Mouse (Mus musculus) hindbrain, embryonic 12.5 days (tissue): Measurements from ENCODE around the gene Ccdc148. TPM values are rescaled to one million over a fixed set of nuclear protein-coding genes. Genes with fewer than 3 reads are reported as not detected.

Source experiments
- ATAC-seq: fragments of 200-750 bp; cut with Nextera tagmentation; 2 replicates; pipeline ENCODE4 v1.8.0; 2017; ENCODE audit warnings: moderate TSS enrichment; ENCODE audit not compliant: low FRiP score
- H3K27ac ChIP-seq: fragments of 300-500 bp; sonication (generic); 2 replicates; pipeline ENCODE4 v1.5.1; 2016; ENCODE audit warnings: mild to moderate bottlenecking
- H3K27me3 ChIP-seq: fragments of 300-500 bp; sonication (generic); 2 replicates; pipeline ENCODE4 v1.6.1; 2016; ENCODE audit warnings: mild to moderate bottlenecking
- H3K36me3 ChIP-seq: fragments of 300-500 bp; sonication (generic); 2 replicates; pipeline ENCODE4 v1.6.1; 2016; ENCODE audit warnings: mild to moderate bottlenecking
- H3K4me1 ChIP-seq: fragments of 300-500 bp; sonication (generic); 2 replicates; pipeline ENCODE4 v1.6.1; 2016
- H3K4me2 ChIP-seq: fragments of 300-500 bp; sonication (generic); replicated peaks from 2 replicates; pipeline ENCODE4 v1.6.1; 2016; ENCODE audit warnings: mild to moderate bottlenecking
- H3K4me3 ChIP-seq: fragments of 300-500 bp; sonication (generic); 2 replicates; pipeline ENCODE4 v1.5.1; 2016; ENCODE audit warnings: mild to moderate bottlenecking
- H3K9ac ChIP-seq: fragments of 300-500 bp; sonication (generic); 2 replicates; pipeline ENCODE4 v1.6.1; 2016; ENCODE audit warnings: mild to moderate bottlenecking, moderate library complexity
- H3K9me3 ChIP-seq: fragments of 300-500 bp; sonication (generic); replicated peaks from 2 replicates; pipeline ENCODE4 v1.6.1; 2016; ENCODE audit warnings: mild to moderate bottlenecking
- WGBS: fragments of 180-500 bp; shearing (Covaris S2); methylation state at CpG from one replicate; pipeline ENCODE4 v1.1.7; 2016; 5-methylcytosine and 5-hydroxymethylcytosine counted together
- polyA plus RNA-seq: library from polyadenylated mRNA; unstranded; fragments of >200 nt; fragmentation: Nextera tagmentation; extraction: Ambion mirVana; gene quantifications from 2 replicates; pipeline ENCODE4 v1.2.1, GENCODE M21; 2016

The Ccdc148 gene
- 2.6 TPM in 2 replicates for polyA plus RNA-seq

GRCm38 (mm10) chr2:59160605-59160963 is at the start of gene Ccdc148, which contains the start of gene Pkp4:
TSS of gene Ccdc148 (minus strand) at chr2:59160683.
TSS of gene Pkp4 (plus strand) at chr2:59160850.
- peak within 1 kb of the TSS; percentile 86 for H3K27ac ChIP-seq
- H3K36me3 ChIP-seq = no peaks in the 10 kb centered on the region
- WGBS = under 1% methylated on average over 37 of the region's 37 CpGs
- H3K4me1 ChIP-seq = peaks cover 20% of the 10 kb centered on the region
- peak within 1 kb of the TSS; percentile 69 for H3K4me2 ChIP-seq
- no peaks in the 10 kb centered on the region for H3K27me3 ChIP-seq
- peak; percentile 98 for ATAC-seq
- H3K4me3 ChIP-seq = peak within 1 kb of the TSS; percentile 89
- H3K9ac ChIP-seq = peak within 1 kb of the TSS; percentile 83
- H3K9me3 ChIP-seq = no peaks in the 10 kb centered on the region

GRCm38 (mm10) chr2:59208276-59208675 is 47.8 kb upstream of the Ccdc148 start:
- Histone ChIP-seq H3K27me3 (no peaks in the 10 kb centered on the region), H3K36me3 (no peaks in the 10 kb centered on the region), H3K4me3 (no peak overlapping the region), H3K9me3 (no peaks in the 10 kb centered on the region), H3K4me2 (no peak overlapping the region), H3K27ac (no peak overlapping the region), H3K4me1 (peaks cover 3% of the 10 kb centered on the region), H3K9ac (no peak overlapping the region)
- no peak for ATAC-seq
- 80% methylated on average over 9 of the region's 9 CpGs for WGBS

- WGBS = 39% methylated on average over 5 of the region's 5 CpGs
- H3K27me3 ChIP-seq = no peaks in the 10 kb centered on the region
- no peaks in the 10 kb centered on the region for H3K9me3 ChIP-seq
- H3K27ac ChIP-seq = no peak overlapping the region
- no peak overlapping the region for H3K4me2 ChIP-seq
- no peaks in the 10 kb centered on the region for H3K36me3 ChIP-seq
- no peak overlapping the region for H3K9ac ChIP-seq
- H3K4me3 ChIP-seq = no peak overlapping the region
- ATAC-seq = no peak
- peaks cover 3% of the 10 kb centered on the region for H3K4me1 ChIP-seq
These were observed 47.2 kb upstream of the Ccdc148 start for GRCm38 (mm10) chr2:59207725-59208124.

- ATAC-seq = no peak
- no peak overlapping the region for H3K4me3 ChIP-seq
These were observed 46.8 kb upstream of the Ccdc148 start for GRCm38 (mm10) chr2:59207240-59207639.

GRCm38 (mm10) chr2:59206190-59206589 is 45.7 kb upstream of the Ccdc148 start:
- Histone ChIP-seq H3K27ac (no peak overlapping the region), H3K36me3 (no peaks in the 10 kb centered on the region), H3K4me1 (peaks cover 3% of the 10 kb centered on the region), H3K4me2 (no peak overlapping the region), H3K27me3 (no peaks in the 10 kb centered on the region), H3K9me3 (no peaks in the 10 kb centered on the region), H3K9ac (no peak overlapping the region), H3K4me3 (no peak overlapping the region)
- 93% methylated on average over 2 of the region's 2 CpGs for WGBS
- no peak for ATAC-seq

More at GRCm38 (mm10) chr2:59207240-59207639, 46.8 kb upstream of the Ccdc148 start:
- no peak overlapping the region for H3K4me2 ChIP-seq
- H3K9ac ChIP-seq = no peak overlapping the region
- H3K36me3 ChIP-seq = no peaks in the 10 kb centered on the region
- H3K9me3 ChIP-seq = no peaks in the 10 kb centered on the region
- H3K27me3 ChIP-seq = no peaks in the 10 kb centered on the region
- 64% methylated on average over 4 of the region's 4 CpGs for WGBS
- H3K4me1 ChIP-seq = peaks cover 3% of the 10 kb centered on the region
- no peak overlapping the region for H3K27ac ChIP-seq

GRCm38 (mm10) chr2:59205092-59205491 is 44.6 kb upstream of the Ccdc148 start:
- no peak for ATAC-seq
- Histone ChIP-seq H3K4me3 (no peak overlapping the region), H3K4me2 (no peak overlapping the region), H3K27me3 (no peaks in the 10 kb centered on the region), H3K36me3 (no peaks in the 10 kb centered on the region), H3K4me1 (peaks cover 3% of the 10 kb centered on the region), H3K27ac (no peak overlapping the region), H3K9ac (no peak overlapping the region), H3K9me3 (no peaks in the 10 kb centered on the region)
- 92% methylated on average over 9 of the region's 9 CpGs for WGBS

GRCm38 (mm10) chr2:59203627-59204425 is 43.3 kb upstream of the Ccdc148 start:
- WGBS = 54% methylated on average over 3 of the region's 3 CpGs
- Histone ChIP-seq H3K9ac (no peak overlapping the region), H3K9me3 (no peaks in the 10 kb centered on the region), H3K4me2 (no peak overlapping the region), H3K4me3 (no peak overlapping the region), H3K36me3 (no peaks in the 10 kb centered on the region), H3K27me3 (no peaks in the 10 kb centered on the region), H3K27ac (no peak overlapping the region), H3K4me1 (peaks cover 3% of the 10 kb centered on the region)
- ATAC-seq = no peak

- 77% methylated on average over 5 of the region's 5 CpGs for WGBS
- no peak overlapping the region for H3K4me3 ChIP-seq
- no peaks in the 10 kb centered on the region for H3K36me3 ChIP-seq
- no peak overlapping the region for H3K27ac ChIP-seq
- H3K4me1 ChIP-seq = peaks cover 3% of the 10 kb centered on the region
- H3K9me3 ChIP-seq = no peaks in the 10 kb centered on the region
- H3K4me2 ChIP-seq = no peak overlapping the region
- H3K9ac ChIP-seq = no peak overlapping the region
- no peak for ATAC-seq
- H3K27me3 ChIP-seq = no peaks in the 10 kb centered on the region
These were observed 42.4 kb upstream of the Ccdc148 start for GRCm38 (mm10) chr2:59202930-59203329.

GRCm38 (mm10) chr2:59200511-59200910 is 40.0 kb upstream of the Ccdc148 start:
- no peaks in the 10 kb centered on the region for H3K9me3 ChIP-seq
- no peaks in the 10 kb centered on the region; the same call in 1 of the 2 replicates for H3K4me1 ChIP-seq
- no peaks in the 10 kb centered on the region for H3K36me3 ChIP-seq
- no peak for ATAC-seq
- no peak overlapping the region for H3K9ac ChIP-seq
- H3K4me3 ChIP-seq = no peak overlapping the region
- no peaks in the 10 kb centered on the region for H3K27me3 ChIP-seq
- no peak overlapping the region for H3K27ac ChIP-seq
- 78% methylated on average over 3 of the region's 3 CpGs for WGBS
- no peak overlapping the region for H3K4me2 ChIP-seq

- Histone ChIP-seq H3K4me3 (no peak overlapping the region), H3K36me3 (no peaks in the 10 kb centered on the region), H3K27ac (no peak overlapping the region), H3K9me3 (no peaks in the 10 kb centered on the region), H3K4me2 (no peak overlapping the region), H3K4me1 (no peaks in the 10 kb centered on the region; the same call in 1 of the 2 replicates), H3K27me3 (no peaks in the 10 kb centered on the region), H3K9ac (no peak overlapping the region)
- no peak for ATAC-seq
- WGBS = 96% methylated on average over 5 of the region's 5 CpGs
These were observed 39.0 kb upstream of the Ccdc148 start for GRCm38 (mm10) chr2:59199476-59199976.

GRCm38 (mm10) chr2:59197156-59197555 is 36.7 kb upstream of the Ccdc148 start:
- Histone ChIP-seq H3K9me3 (no peaks in the 10 kb centered on the region), H3K4me2 (no peak overlapping the region), H3K36me3 (no peaks in the 10 kb centered on the region), H3K27ac (no peak overlapping the region), H3K4me3 (no peak overlapping the region), H3K9ac (no peak overlapping the region), H3K4me1 (no peaks in the 10 kb centered on the region), H3K27me3 (no peaks in the 10 kb centered on the region)
- WGBS = 92% methylated on average over 4 of the region's 4 CpGs
- no peak for ATAC-seq

GRCm38 (mm10) chr2:59193117-59193516 is 32.6 kb upstream of the Ccdc148 start:
- H3K4me2 ChIP-seq = no peak overlapping the region
- H3K9me3 ChIP-seq = no peaks in the 10 kb centered on the region
- H3K4me3 ChIP-seq = no peak overlapping the region
- no peaks in the 10 kb centered on the region for H3K36me3 ChIP-seq
- ATAC-seq = no peak
- no peak overlapping the region for H3K9ac ChIP-seq
- H3K27me3 ChIP-seq = no peaks in the 10 kb centered on the region
- WGBS = 86% methylated on average over 5 of the region's 5 CpGs
- H3K4me1 ChIP-seq = peaks cover 3% of the 10 kb centered on the region; the same call in 1 of the 2 replicates
- H3K27ac ChIP-seq = no peak overlapping the region

GRCm38 (mm10) chr2:59191466-59191865 is 31.0 kb upstream of the Ccdc148 start:
- Histone ChIP-seq H3K4me2 (no peak overlapping the region), H3K4me1 (peaks cover 3% of the 10 kb centered on the region; the same call in 1 of the 2 replicates), H3K27ac (no peak overlapping the region), H3K4me3 (no peak overlapping the region), H3K36me3 (peaks cover 6% of the 10 kb centered on the region; the same call in 1 of the 2 replicates), H3K27me3 (no peaks in the 10 kb centered on the region), H3K9ac (no peak overlapping the region), H3K9me3 (no peaks in the 10 kb centered on the region)
- no peak for ATAC-seq
- 79% methylated on average over 8 of the region's 8 CpGs for WGBS
